Mouse (Mus musculus): ENCODE measurements around the gene Chrm3. TPM values are rescaled to one million over a fixed set of nuclear protein-coding genes. Genes with fewer than 3 reads are reported as not detected.

The Chrm3 gene
- polyA plus RNA-seq, 1 experiment: 8.4 TPM

DNA sequence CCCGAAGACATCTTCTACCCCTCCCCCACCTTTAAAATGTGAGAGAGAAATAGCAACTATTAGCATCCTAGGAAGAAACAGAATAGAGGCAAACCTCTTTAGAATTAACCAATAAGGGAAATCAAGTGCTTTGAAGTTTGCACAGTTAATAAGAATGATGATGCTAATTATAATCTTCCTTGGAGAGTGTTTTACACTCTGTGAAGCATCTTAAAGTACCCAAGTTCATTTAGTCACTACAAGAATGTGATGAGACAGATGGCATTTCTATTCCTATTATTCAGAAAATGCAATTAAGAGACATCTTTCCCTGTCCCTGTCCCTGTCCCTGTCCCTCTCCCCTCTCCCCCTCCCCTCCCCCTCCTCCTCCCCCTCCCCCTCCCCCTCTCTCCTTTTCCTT, 382.9 kb downstream of the Chrm3 start:
- TF ChIP-seq POLR2A (IDR thresholded peaks at IDR 0.05; ENCODE audit: borderline replicate concordance, extremely low read depth, insufficient read depth, insufficient read length, poor library complexity, severe bottlenecking): no peak
- TF ChIP-seq CTCF (IDR thresholded peaks at IDR 0.05; ENCODE audit: borderline replicate concordance, extremely low read depth, insufficient read depth, insufficient read length): no peak

DNA sequence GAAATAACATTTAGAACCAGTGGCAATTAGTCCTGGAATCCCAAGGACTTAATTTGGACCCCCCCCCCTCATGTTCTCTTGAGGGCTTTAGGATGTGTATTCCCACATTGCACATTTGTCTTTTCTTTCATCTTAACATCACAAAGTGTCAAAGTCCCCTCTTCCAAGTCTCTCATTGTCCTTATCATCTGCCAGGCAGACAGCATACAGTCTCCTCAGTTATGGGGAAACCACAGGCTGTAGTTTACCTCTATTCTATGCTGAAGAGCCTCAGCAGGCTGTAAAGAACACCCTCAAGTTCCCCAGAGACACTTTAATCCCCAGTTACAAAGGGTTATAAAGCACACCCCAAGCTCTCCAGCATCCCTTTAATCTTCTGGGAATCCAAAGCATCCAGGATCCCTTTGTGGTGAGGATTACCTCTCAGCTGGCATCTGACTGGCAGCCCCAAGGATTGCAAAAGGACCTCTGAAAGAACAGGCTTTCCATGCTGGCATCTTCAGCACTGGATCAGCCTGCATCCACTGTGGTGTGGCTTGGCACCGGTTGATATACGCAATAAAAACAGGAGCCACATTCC, 386.8 kb downstream of the Chrm3 start:
- no peak for TF ChIP-seq POLR2A (IDR thresholded peaks at IDR 0.05; ENCODE audit: borderline replicate concordance, extremely low read depth, insufficient read depth, insufficient read length, poor library complexity, severe bottlenecking)
- DNase-seq (ENCODE audit: low read depth): peak; percentile 32

More for the DNA sequence above, 382.9 kb downstream of the Chrm3 start:
- peak; percentile 23 for DNase-seq (ENCODE audit: low read depth)

GRCm38 (mm10) chr13:9971845-9972244, 388.8 kb downstream of the Chrm3 start:
- no peak for TF ChIP-seq CTCF (IDR thresholded peaks at IDR 0.05; ENCODE audit: borderline replicate concordance, extremely low read depth, insufficient read depth, insufficient read length)
- no peak for TF ChIP-seq POLR2A (IDR thresholded peaks at IDR 0.05; ENCODE audit: borderline replicate concordance, extremely low read depth, insufficient read depth, insufficient read length, poor library complexity, severe bottlenecking)
- DNase-seq (ENCODE audit: low read depth): peak; percentile 19

DNA sequence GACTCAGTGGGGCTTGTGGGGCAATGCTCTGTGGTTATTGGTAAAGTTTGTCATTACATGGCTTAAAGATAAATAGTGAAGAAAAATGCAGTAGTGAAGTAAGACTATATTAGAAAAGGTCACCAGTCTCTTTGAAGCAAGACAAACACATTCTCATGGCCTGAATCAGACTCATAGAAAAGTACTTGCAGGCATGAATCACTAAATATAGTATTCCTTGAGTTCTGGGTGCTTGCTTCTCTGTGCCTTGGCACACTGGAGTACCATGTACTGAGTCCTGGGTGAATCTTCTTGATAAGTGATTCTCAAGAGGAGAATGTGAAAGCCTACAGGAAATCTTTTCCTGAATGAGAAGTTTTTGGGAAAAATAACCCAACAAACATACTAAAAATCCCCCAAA, 408.0 kb downstream of the Chrm3 start:
- no peak for DNase-seq (ENCODE audit: low read depth)
- TF ChIP-seq CTCF (IDR thresholded peaks at IDR 0.05; ENCODE audit: borderline replicate concordance, extremely low read depth, insufficient read depth, insufficient read length) (no peak), POLR2A (IDR thresholded peaks at IDR 0.05; ENCODE audit: borderline replicate concordance, extremely low read depth, insufficient read depth, insufficient read length, poor library complexity, severe bottlenecking) (no peak)

GRCm38 (mm10) chr13:9951376-9951775, 409.3 kb downstream of the Chrm3 start:
- TF ChIP-seq CTCF (IDR thresholded peaks at IDR 0.05; ENCODE audit: borderline replicate concordance, extremely low read depth, insufficient read depth, insufficient read length) (no peak), POLR2A (IDR thresholded peaks at IDR 0.05; ENCODE audit: borderline replicate concordance, extremely low read depth, insufficient read depth, insufficient read length, poor library complexity, severe bottlenecking) (no peak)

DNA sequence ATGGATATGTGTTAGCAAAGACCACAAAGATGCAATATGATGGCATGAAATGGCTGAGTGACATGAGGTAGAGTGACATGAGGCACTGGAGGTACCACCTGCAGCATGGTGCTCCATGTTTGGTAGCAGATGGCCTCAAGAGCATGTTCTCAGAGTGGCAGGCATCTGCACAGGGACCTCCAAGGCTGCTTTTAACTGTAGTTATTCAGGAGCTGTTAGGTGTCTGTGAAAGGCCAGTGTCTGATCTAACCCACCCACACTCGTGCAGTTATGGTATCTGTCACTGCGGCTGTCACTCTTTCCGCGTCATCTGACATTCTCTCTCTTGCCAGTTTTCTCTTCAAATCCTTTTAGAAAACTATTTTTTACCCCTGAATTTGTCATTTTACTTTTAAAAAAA, 411.6 kb downstream of the Chrm3 start:
- DNase-seq (ENCODE audit: low read depth): no peak

More at GRCm38 (mm10) chr13:9951376-9951775, 409.3 kb downstream of the Chrm3 start:
- DNase-seq (ENCODE audit: low read depth): no peak

DNA sequence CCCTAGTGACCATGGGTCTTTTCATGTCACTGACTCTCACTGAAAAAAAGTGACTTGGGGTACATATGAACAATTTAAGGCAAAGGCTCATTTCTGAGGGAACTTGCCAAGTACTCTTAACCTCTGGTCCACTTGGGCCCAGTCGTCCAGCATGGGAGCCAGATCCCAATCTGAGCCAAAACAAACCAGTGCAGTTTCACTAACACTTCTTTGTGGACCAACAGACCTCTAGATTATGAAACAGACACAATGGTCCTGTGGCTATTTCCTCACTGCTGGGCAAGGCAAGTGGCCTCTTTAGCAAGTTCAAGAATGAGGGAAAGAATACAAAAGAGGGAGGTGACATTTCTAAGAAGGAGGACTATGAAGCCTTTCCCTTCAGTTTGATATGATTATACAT, 420.5 kb downstream of the Chrm3 start:
- TF ChIP-seq CTCF (IDR thresholded peaks at IDR 0.05; ENCODE audit: borderline replicate concordance, extremely low read depth, insufficient read depth, insufficient read length) (no peak), POLR2A (IDR thresholded peaks at IDR 0.05; ENCODE audit: borderline replicate concordance, extremely low read depth, insufficient read depth, insufficient read length, poor library complexity, severe bottlenecking) (no peak)
- DNase-seq (ENCODE audit: low read depth): no peak

More for the DNA sequence above, 411.6 kb downstream of the Chrm3 start:
- TF ChIP-seq CTCF (IDR thresholded peaks at IDR 0.05; ENCODE audit: borderline replicate concordance, extremely low read depth, insufficient read depth, insufficient read length): no peak

GRCm38 (mm10) chr13:9938798-9939485, 421.7 kb downstream of the Chrm3 start:
- TF ChIP-seq CTCF (IDR thresholded peaks at IDR 0.05; ENCODE audit: borderline replicate concordance, extremely low read depth, insufficient read depth, insufficient read length): no peak
- TF ChIP-seq POLR2A (IDR thresholded peaks at IDR 0.05; ENCODE audit: borderline replicate concordance, extremely low read depth, insufficient read depth, insufficient read length, poor library complexity, severe bottlenecking): no peak
- peak; percentile 11 for DNase-seq (ENCODE audit: low read depth)

DNA sequence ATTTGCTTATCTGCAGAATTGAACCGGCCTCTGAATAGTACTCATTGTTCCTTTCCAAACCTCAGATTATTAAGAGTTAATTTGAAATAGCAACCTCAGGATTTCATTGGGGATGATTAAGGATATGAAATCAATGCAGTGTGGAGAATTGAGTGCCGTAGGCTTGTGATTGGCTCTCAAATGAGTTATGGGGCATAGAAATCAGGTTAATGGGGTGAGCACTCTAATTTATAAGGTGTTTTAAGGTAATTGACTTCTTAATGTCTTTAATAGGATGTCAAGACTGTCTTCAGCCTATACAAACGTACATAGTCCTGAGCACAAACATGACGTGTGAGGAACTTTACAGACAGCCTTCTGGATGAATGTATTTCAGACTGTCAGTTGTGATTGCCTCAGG, 427.9 kb downstream of the Chrm3 start:
- no peak for TF ChIP-seq CTCF (IDR thresholded peaks at IDR 0.05; ENCODE audit: borderline replicate concordance, extremely low read depth, insufficient read depth, insufficient read length)
- TF ChIP-seq POLR2A (IDR thresholded peaks at IDR 0.05; ENCODE audit: borderline replicate concordance, extremely low read depth, insufficient read depth, insufficient read length, poor library complexity, severe bottlenecking): no peak
- no peak for DNase-seq (ENCODE audit: low read depth)

GRCm38 (mm10) chr13:9930606-9931005, 430.0 kb downstream of the Chrm3 start:
- TF ChIP-seq POLR2A (IDR thresholded peaks at IDR 0.05; ENCODE audit: borderline replicate concordance, extremely low read depth, insufficient read depth, insufficient read length, poor library complexity, severe bottlenecking) (no peak), CTCF (IDR thresholded peaks at IDR 0.05; ENCODE audit: borderline replicate concordance, extremely low read depth, insufficient read depth, insufficient read length) (no peak)
- DNase-seq (ENCODE audit: low read depth): no peak

- TF ChIP-seq POLR2A (IDR thresholded peaks at IDR 0.05; ENCODE audit: borderline replicate concordance, extremely low read depth, insufficient read depth, insufficient read length, poor library complexity, severe bottlenecking): no peak
- no peak for TF ChIP-seq CTCF (IDR thresholded peaks at IDR 0.05; ENCODE audit: borderline replicate concordance, extremely low read depth, insufficient read depth, insufficient read length)
- peak; percentile 88 for DNase-seq (ENCODE audit: low read depth)
These were observed 430.7 kb downstream of the Chrm3 start for GRCm38 (mm10) chr13:9929978-9930377.

DNA sequence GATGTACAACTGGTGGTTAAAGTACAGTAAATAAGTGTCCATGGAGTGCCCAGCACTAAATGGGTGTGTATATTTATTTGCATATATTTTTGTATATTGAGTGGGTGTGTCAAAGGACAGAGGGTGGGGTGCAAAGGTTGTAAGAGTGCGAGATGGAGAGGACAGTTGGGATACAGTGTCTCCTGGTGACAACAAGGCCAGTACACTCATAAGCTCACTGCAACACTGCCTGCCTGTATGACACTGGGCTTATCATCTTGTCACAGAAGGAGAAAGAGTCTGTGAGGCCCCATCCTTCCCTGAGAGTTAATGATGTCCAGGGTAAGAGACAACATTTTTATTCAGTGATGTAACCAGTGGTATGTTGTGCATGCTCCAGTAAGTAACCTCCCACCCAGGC, 439.5 kb downstream of the Chrm3 start:
- DNase-seq (ENCODE audit: low read depth): no peak
- no peak for TF ChIP-seq CTCF (IDR thresholded peaks at IDR 0.05; ENCODE audit: borderline replicate concordance, extremely low read depth, insufficient read depth, insufficient read length)
- no peak for TF ChIP-seq POLR2A (IDR thresholded peaks at IDR 0.05; ENCODE audit: borderline replicate concordance, extremely low read depth, insufficient read depth, insufficient read length, poor library complexity, severe bottlenecking)

Measured in brain, embryonic 14.5 days (tissue).